Mouse (Mus musculus) urinary bladder, adult 2 months (tissue): ENCODE measurements at regions not wholly inside any gene's neighbourhood (a gene's known extent, or its start where the extent isn't known, plus 50 kb on each side); places are given as distances from the start of the nearest gene placed in this dataset.

Experiments used
- DNase-seq: peaks from one replicate; pipeline ENCODE4 v3.0.0; 2022; ENCODE audit warnings: low spot score

GRCm38 (mm10) chr5:64739311-64740261 lies 63.6 kb upstream of the Klf3 start:
- no peak for DNase-seq

- no peak for DNase-seq
Observed at GRCm38 (mm10) chr5:64744041-64744440, 59.1 kb upstream of the Klf3 start.

- no peak for DNase-seq
Observed at GRCm38 (mm10) chr5:64744455-64744854, 58.7 kb upstream of the Klf3 start.

GRCm38 (mm10) chr5:64747461-64747860 lies 55.7 kb upstream of the Klf3 start:
- no peak for DNase-seq

- DNase-seq = no peak
Observed at GRCm38 (mm10) chr5:64749415-64750166, 53.6 kb upstream of the Klf3 start.

GRCm38 (mm10) chr5:64750406-64750805 lies 52.8 kb upstream of the Klf3 start:
- DNase-seq = no peak

- DNase-seq = no peak
Observed at GRCm38 (mm10) chr5:64750976-64751656, 52.1 kb upstream of the Klf3 start.

- no peak for DNase-seq
Observed at GRCm38 (mm10) chr5:64753142-64753750, 49.9 kb upstream of the Klf3 start.
